Mouse (Mus musculus): ENCODE measurements around the gene Nectin1. TPM values are rescaled to one million over a fixed set of nuclear protein-coding genes. Genes with fewer than 3 reads are reported as not detected.

Gene Nectin1
- polyA plus RNA-seq, 1 experiment from 2014 or later, result 1.8 TPM

DNA sequence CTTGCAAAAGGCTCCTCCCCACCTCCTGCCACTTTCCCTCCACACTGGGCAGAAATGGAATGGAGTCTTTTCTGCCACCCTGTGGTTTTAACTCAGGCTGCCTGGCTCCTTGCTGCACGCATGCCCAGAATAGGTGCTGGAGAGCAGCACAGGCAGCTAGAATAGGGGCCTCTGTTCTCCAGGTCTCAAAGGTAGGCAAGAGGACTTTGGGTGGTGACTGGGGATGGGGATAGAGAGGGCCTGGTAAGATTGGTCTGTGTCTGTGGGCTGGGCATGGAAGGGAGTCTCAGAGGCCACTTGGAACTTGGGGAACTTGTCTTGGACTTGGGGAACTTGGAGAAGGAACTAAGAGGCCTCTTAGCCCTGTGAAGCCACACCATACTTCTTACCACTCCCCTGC, 27.3 kb downstream of the Nectin1 start:
- peaks cover 14% of the 10 kb centered on the region; the same call in 1 of the 2 replicates for H3K4me1 ChIP-seq
- no peak overlapping the region for H3K9ac ChIP-seq
- ATAC-seq, result no peak

DNA sequence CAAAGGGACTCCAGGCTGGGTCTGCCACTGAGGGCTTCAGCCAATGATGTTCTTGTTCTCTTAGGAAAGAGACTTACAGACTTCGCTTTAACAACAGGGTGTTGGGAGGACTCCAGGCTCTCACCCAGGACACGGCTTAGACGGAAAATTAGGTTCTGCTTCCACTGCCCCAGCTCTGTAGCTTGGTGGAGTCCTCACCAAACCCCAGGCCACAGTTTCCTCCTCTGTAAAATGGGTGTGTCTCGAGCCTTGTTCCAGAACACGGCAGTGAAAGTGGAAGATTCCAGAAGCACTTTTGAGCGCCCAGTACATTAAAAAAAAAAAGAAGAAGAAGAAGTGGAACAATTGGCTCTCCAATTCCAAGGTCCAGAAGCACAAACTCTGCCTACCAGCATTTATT, 28.7 kb downstream of the Nectin1 start:
- no peaks in the 10 kb centered on the region for H3K36me3 ChIP-seq
- no peak overlapping the region for H3K4me3 ChIP-seq
- peaks cover 20% of the 10 kb centered on the region; the same call in 1 of the 2 replicates for H3K4me1 ChIP-seq
- no peak overlapping the region for H3K27ac ChIP-seq
- H3K9me3 ChIP-seq (replicated peaks), result no peaks in the 10 kb centered on the region
- no peak overlapping the region for H3K4me2 ChIP-seq
- ATAC-seq, result no peak
- WGBS (ENCODE audit: insufficient replicate concordance), result 56% methylated on average over 6 of the region's 6 CpGs
- H3K27me3 ChIP-seq (replicated peaks), result no peaks in the 10 kb centered on the region
- no peak overlapping the region for H3K9ac ChIP-seq

More for the DNA sequence above, 27.3 kb downstream of the Nectin1 start:
- Histone ChIP-seq H3K9me3 (replicated peaks) (no peaks in the 10 kb centered on the region), H3K27ac (no peak overlapping the region), H3K4me2 (no peak overlapping the region), H3K27me3 (replicated peaks) (no peaks in the 10 kb centered on the region), H3K36me3 (no peaks in the 10 kb centered on the region), H3K4me3 (no peak overlapping the region)
- WGBS (ENCODE audit: insufficient replicate concordance), result 38% methylated on average over 1 of the region's 1 CpGs

- H3K4me3 ChIP-seq, result no peak overlapping the region
- H3K4me2 ChIP-seq, result no peak overlapping the region
- H3K36me3 ChIP-seq, result no peaks in the 10 kb centered on the region
- H3K9me3 ChIP-seq (replicated peaks), result no peaks in the 10 kb centered on the region
- no peak overlapping the region for H3K9ac ChIP-seq
- no peaks in the 10 kb centered on the region for H3K27me3 ChIP-seq (replicated peaks)
- no peak for ATAC-seq
- peaks cover 30% of the 10 kb centered on the region; the same call in 1 of the 2 replicates for H3K4me1 ChIP-seq
- WGBS (ENCODE audit: insufficient replicate concordance), result 66% methylated on average over 2 of the region's 2 CpGs
- no peak overlapping the region for H3K27ac ChIP-seq
These were observed 29.7 kb downstream of the Nectin1 start for GRCm38 (mm10) chr9:43773521-43773920.

GRCm38 (mm10) chr9:43774427-43774826, 30.6 kb downstream of the Nectin1 start:
- Histone ChIP-seq H3K27me3 (replicated peaks) (no peaks in the 10 kb centered on the region), H3K4me3 (no peak overlapping the region), H3K36me3 (no peaks in the 10 kb centered on the region), H3K9ac (no peak overlapping the region), H3K4me1 (peaks cover 32% of the 10 kb centered on the region; the same call in 1 of the 2 replicates), H3K9me3 (replicated peaks) (no peaks in the 10 kb centered on the region), H3K4me2 (no peak overlapping the region), H3K27ac (no peak overlapping the region)
- no peak for ATAC-seq
- WGBS (ENCODE audit: insufficient replicate concordance), result 53% methylated on average over 5 of the region's 5 CpGs

DNA sequence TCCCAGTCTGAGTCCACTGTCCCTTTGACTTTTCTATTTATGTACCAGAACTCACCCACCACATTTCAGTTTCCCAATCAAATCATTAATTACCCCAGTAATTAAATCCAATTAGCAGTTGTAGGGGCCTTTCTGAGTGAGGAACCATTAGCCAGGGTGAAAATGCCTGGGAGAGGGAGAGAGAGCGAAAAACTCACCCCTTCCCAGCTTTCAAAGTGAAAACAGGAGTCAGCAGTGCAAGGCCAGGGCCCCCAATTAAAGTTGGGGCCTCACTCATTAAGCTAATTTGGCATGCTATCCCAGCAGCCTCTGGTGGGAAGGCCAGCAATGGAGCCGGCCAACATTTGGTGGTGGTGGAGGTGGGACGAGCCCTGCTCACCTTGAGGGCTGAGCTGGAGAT, 32.4 kb downstream of the Nectin1 start:
- H3K4me1 ChIP-seq, result peaks cover 32% of the 10 kb centered on the region; the same call in 1 of the 2 replicates
- ATAC-seq, result no peak
- H3K4me2 ChIP-seq, result no peak overlapping the region
- no peaks in the 10 kb centered on the region for H3K36me3 ChIP-seq
- H3K9ac ChIP-seq, result no peak overlapping the region
- H3K27me3 ChIP-seq (replicated peaks), result peaks cover 5% of the 10 kb centered on the region
- H3K9me3 ChIP-seq (replicated peaks), result no peaks in the 10 kb centered on the region
- no peak overlapping the region for H3K4me3 ChIP-seq
- 60% methylated on average over 3 of the region's 3 CpGs for WGBS (ENCODE audit: insufficient replicate concordance)
- no peak overlapping the region for H3K27ac ChIP-seq

DNA sequence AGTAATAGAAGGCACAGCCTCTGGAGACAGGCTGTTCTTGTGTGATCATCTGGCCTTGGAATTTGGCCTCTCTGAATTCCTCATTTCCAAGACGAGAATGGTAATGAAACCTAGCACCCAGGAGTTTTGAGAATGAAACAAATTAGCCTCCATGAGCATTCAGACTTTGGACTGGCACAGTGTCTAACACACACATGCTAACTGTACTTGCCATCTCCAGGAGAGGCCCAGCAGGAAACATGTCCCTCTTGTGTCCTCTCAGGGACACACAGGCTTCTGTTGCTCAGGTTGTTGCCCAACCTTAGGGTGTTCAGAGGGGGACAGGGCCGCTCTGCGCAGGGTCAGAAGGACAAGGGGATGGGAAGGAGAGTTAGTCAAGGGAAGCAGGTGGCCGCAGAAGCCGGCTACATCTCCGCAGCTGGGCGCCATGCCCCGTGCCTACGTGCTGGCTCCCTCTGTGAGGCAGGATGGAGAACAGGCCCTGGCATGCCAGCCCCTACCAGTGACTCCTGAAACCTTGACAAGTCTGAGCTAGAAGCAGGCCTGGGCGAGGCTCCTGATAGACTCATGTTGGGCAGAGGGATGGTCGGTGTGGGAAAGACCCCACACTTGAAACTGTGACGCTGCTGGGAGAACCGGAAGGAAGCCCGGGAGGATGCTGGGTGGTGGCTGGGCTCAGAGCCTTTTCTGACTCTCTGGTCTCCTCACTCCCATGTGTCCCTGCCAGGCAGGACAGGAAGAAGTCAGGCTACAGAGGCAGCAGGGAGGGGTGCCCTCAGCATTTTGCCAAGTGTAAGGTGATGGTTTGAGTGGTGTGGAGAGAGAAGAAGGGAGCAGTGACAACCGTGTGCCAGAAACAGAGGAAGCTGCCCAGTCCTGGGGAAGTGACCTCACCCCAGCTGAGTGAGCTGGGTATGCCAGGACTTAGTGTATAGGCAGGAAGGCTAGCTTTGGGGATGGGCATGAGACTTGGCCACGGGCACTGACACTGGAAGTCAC, 33.9 kb downstream of the Nectin1 start:
- Histone ChIP-seq H3K4me2 (no peak overlapping the region), H3K4me1 (peaks cover 32% of the 10 kb centered on the region; the same call in 1 of the 2 replicates), H3K9me3 (replicated peaks) (no peaks in the 10 kb centered on the region), H3K27ac (no peak overlapping the region), H3K36me3 (no peaks in the 10 kb centered on the region), H3K4me3 (no peak overlapping the region), H3K27me3 (replicated peaks) (peaks cover 6% of the 10 kb centered on the region), H3K9ac (no peak overlapping the region)
- WGBS (ENCODE audit: insufficient replicate concordance), result 58% methylated on average over 16 of the region's 16 CpGs
- no peak for ATAC-seq

DNA sequence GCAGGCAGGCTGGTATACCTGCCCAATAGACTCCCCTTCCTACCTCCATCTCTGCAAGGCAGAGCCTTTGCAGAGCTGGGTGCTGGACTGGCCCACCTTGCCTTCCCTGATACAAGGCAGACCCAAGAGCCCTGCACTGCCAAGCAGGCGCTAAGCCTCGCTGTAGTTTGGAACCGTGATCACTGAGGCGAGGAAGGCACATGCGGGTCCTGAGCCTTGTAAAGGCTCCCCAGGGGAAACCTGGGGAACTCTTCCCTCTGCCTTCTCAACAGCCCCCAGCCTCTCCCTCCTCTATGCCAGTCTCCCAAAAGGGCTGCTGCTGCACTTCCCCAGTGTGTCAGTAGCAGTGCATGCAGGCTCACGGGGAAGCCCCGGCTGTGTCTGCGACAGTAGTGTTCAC, 37.1 kb downstream of the Nectin1 start:
- 49% methylated on average over 8 of the region's 8 CpGs for WGBS (ENCODE audit: insufficient replicate concordance)
- Histone ChIP-seq H3K27ac (no peak overlapping the region), H3K27me3 (replicated peaks) (peaks cover 6% of the 10 kb centered on the region), H3K4me2 (no peak overlapping the region), H3K4me3 (no peak overlapping the region), H3K9ac (no peak overlapping the region), H3K4me1 (peaks cover 30% of the 10 kb centered on the region; the same call in 1 of the 2 replicates), H3K9me3 (replicated peaks) (no peaks in the 10 kb centered on the region), H3K36me3 (no peaks in the 10 kb centered on the region)
- no peak for ATAC-seq

- peaks cover 23% of the 10 kb centered on the region; the same call in 1 of the 2 replicates for H3K4me1 ChIP-seq
These were observed 38.6 kb downstream of the Nectin1 start for GRCm38 (mm10) chr9:43782401-43782800.

GRCm38 (mm10) chr9:43783959-43784358, 40.2 kb downstream of the Nectin1 start:
- Histone ChIP-seq H3K4me1 (peaks cover 10% of the 10 kb centered on the region; the same call in 1 of the 2 replicates), H3K4me3 (no peak overlapping the region), H3K9me3 (replicated peaks) (no peaks in the 10 kb centered on the region), H3K36me3 (no peaks in the 10 kb centered on the region), H3K9ac (no peak overlapping the region), H3K4me2 (no peak overlapping the region), H3K27ac (no peak overlapping the region), H3K27me3 (replicated peaks) (peaks cover 6% of the 10 kb centered on the region)
- ATAC-seq, result no peak
- 33% methylated on average over 3 of the region's 3 CpGs for WGBS (ENCODE audit: insufficient replicate concordance)

More at GRCm38 (mm10) chr9:43782401-43782800, 38.6 kb downstream of the Nectin1 start:
- Histone ChIP-seq H3K27ac (no peak overlapping the region), H3K9me3 (replicated peaks) (no peaks in the 10 kb centered on the region), H3K4me2 (no peak overlapping the region), H3K4me3 (no peak overlapping the region), H3K27me3 (replicated peaks) (peaks cover 6% of the 10 kb centered on the region), H3K9ac (no peak overlapping the region), H3K36me3 (no peaks in the 10 kb centered on the region)
- 49% methylated on average over 5 of the region's 5 CpGs for WGBS (ENCODE audit: insufficient replicate concordance)
- no peak for ATAC-seq

DNA sequence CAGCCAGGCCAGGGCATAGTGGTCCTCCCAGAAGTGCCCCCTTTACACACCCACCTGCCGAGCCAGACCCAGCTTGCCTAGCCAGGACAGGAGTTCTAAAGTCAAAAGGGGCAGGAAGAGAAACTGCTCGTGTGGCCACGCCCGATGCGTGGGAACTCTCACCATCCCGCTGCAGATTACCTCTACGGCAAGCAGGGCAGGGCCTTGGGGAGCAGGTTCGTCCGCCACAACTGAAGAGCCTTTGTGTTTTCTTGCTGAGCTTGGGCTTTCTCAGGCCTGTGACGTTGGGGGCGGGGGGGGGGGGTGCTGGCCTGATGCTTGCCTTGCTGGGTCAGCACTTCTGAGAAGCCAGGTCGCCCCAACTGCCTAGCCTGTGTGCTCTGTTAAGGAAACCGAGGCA, 41.1 kb downstream of the Nectin1 start:
- Histone ChIP-seq H3K4me1 (peaks cover 10% of the 10 kb centered on the region; the same call in 1 of the 2 replicates), H3K27ac (no peak overlapping the region), H3K27me3 (replicated peaks) (peaks cover 6% of the 10 kb centered on the region), H3K9me3 (replicated peaks) (no peaks in the 10 kb centered on the region), H3K4me3 (no peak overlapping the region), H3K4me2 (no peak overlapping the region), H3K36me3 (no peaks in the 10 kb centered on the region), H3K9ac (no peak overlapping the region)
- WGBS (ENCODE audit: insufficient replicate concordance), result 55% methylated on average over 13 of the region's 13 CpGs
- no peak for ATAC-seq

GRCm38 (mm10) chr9:43787591-43787990, 43.8 kb downstream of the Nectin1 start:
- Histone ChIP-seq H3K4me2 (no peak overlapping the region), H3K4me3 (no peak overlapping the region), H3K4me1 (peaks cover 10% of the 10 kb centered on the region; the same call in 1 of the 2 replicates), H3K9me3 (replicated peaks) (no peaks in the 10 kb centered on the region), H3K27ac (no peak overlapping the region), H3K9ac (no peak overlapping the region), H3K36me3 (no peaks in the 10 kb centered on the region), H3K27me3 (replicated peaks) (no peaks in the 10 kb centered on the region)
- 57% methylated on average over 4 of the region's 4 CpGs for WGBS (ENCODE audit: insufficient replicate concordance)
- ATAC-seq, result no peak

GRCm38 (mm10) chr9:43792681-43793080, 48.9 kb downstream of the Nectin1 start:
- Histone ChIP-seq H3K27ac (no peak overlapping the region), H3K4me2 (no peak overlapping the region), H3K9me3 (replicated peaks) (no peaks in the 10 kb centered on the region), H3K36me3 (0 out of 2 replicates have a peak, but pooled peaks cover 7% of the 10 kb centered on the region), H3K9ac (no peak overlapping the region), H3K4me3 (no peak overlapping the region), H3K27me3 (replicated peaks) (no peaks in the 10 kb centered on the region), H3K4me1 (no peaks in the 10 kb centered on the region)
- ATAC-seq, result no peak
- 74% methylated on average over 9 of the region's 9 CpGs for WGBS (ENCODE audit: insufficient replicate concordance)

Measured in liver, embryonic 12.5 days (tissue).